Mouse (Mus musculus): ENCODE measurements at regions not wholly inside any gene's neighbourhood (a gene's known extent, or its start where the extent isn't known, plus 50 kb on each side); places are given as distances from the start of the nearest gene placed in this dataset.

- Histone ChIP-seq H3K36me3 (ENCODE audit: control insufficient read depth, insufficient read depth, low read length) (no peaks in the 10 kb centered on the region), H3K4me1 (ENCODE audit: control insufficient read depth, insufficient read depth, insufficient read length, low read length) (no peaks in the 10 kb centered on the region), H3K4me3 (ENCODE audit: low read depth, low read length) (no peak overlapping the region), H3K27ac (ENCODE audit: insufficient read depth, low read depth, low read length) (no peak overlapping the region), H3K27me3 (ENCODE audit: control insufficient read depth, insufficient read depth, low read length) (no peaks in the 10 kb centered on the region)
- 51% methylated on average over 6 of the region's 6 CpGs for WGBS
- TF ChIP-seq CTCF (IDR thresholded peaks at IDR 0.05; ENCODE audit: extremely low read depth, insufficient read length, insufficient replicate concordance, low read depth, low read length) (no peak), POLR2A (IDR thresholded peaks at IDR 0.05; ENCODE audit: low read depth, low read length) (no peak)
Measured at GRCm38 (mm10) chr8:24242211-24242610, 483.4 kb downstream of the Adam3 start.

DNA sequence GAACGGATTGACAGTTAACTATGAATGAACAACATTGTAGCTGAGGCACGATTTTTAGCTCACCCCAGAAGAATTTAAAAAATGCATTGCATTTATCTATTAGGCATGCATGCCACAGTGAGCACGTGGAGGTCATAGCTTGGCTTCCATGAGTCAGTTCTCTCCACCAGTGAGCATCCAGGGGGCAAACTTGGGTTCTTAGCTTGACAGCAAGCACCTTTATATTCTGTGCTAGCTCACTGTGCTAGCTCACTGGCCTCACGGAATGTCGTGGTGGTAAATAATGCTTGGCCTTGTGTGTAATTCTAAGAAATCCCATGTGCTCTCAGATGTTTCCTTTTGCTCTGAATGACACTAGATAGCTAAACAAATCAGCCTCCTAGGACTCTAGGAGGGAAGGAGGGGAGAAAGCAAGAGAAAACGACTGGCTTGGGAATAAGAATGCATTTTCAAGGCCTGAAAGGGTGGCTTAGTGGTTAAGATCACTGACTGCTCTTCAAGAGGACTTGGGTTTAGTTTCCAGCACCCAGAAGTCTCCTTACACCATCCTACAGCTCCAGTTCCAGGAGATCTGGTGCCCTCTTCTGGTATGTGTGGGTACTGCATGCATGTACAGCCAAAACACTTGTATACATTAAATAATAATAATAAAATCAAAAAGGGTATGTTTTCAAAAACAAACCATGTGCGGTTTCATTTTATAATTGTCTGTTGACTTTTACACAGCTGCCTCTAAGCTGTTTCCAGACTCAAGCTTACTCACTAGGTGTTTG lies 485.3 kb downstream of the Adam3 start:
- 73% methylated on average over 7 of the region's 7 CpGs for WGBS
- Histone ChIP-seq H3K4me1 (ENCODE audit: control insufficient read depth, insufficient read depth, insufficient read length, low read length) (no peaks in the 10 kb centered on the region), H3K27ac (ENCODE audit: insufficient read depth, low read depth, low read length) (no peak overlapping the region), H3K4me3 (ENCODE audit: low read depth, low read length) (no peak overlapping the region), H3K27me3 (ENCODE audit: control insufficient read depth, insufficient read depth, low read length) (no peaks in the 10 kb centered on the region), H3K36me3 (ENCODE audit: control insufficient read depth, insufficient read depth, low read length) (no peaks in the 10 kb centered on the region)
- TF ChIP-seq CTCF (IDR thresholded peaks at IDR 0.05; ENCODE audit: extremely low read depth, insufficient read length, insufficient replicate concordance, low read depth, low read length) (no peak), POLR2A (IDR thresholded peaks at IDR 0.05; ENCODE audit: low read depth, low read length) (no peak)

DNA sequence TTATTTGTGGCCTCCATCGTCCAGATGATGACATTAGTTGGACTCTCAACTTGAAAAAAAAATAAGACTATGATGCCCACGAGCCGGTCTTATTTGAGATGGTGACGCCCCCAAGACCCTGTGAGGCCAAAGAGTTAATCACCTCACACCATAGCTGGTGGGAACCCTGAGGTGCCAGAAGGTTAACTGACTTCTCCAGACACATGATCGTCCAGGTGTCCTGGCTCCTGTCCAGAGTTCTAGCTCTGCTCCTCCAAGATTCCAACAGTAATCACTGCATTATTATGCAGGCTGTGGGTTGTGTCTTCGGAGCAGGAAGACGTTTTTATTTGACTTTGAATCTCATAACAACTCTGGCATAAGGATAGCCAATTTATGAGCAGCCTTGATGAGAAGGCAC lies 490.7 kb downstream of the Adam3 start:
- 65% methylated on average over 7 of the region's 7 CpGs for WGBS
- H3K4me1 ChIP-seq (ENCODE audit: control insufficient read depth, insufficient read depth, insufficient read length, low read length): no peaks in the 10 kb centered on the region
- no peak overlapping the region for H3K27ac ChIP-seq (ENCODE audit: insufficient read depth, low read depth, low read length)
- H3K36me3 ChIP-seq (ENCODE audit: control insufficient read depth, insufficient read depth, low read length): no peaks in the 10 kb centered on the region
- TF ChIP-seq CTCF (IDR thresholded peaks at IDR 0.05; ENCODE audit: extremely low read depth, insufficient read length, insufficient replicate concordance, low read depth, low read length): no peak
- TF ChIP-seq POLR2A (IDR thresholded peaks at IDR 0.05; ENCODE audit: low read depth, low read length): no peak
- no peaks in the 10 kb centered on the region for H3K27me3 ChIP-seq (ENCODE audit: control insufficient read depth, insufficient read depth, low read length)
- no peak overlapping the region for H3K4me3 ChIP-seq (ENCODE audit: low read depth, low read length)

DNA sequence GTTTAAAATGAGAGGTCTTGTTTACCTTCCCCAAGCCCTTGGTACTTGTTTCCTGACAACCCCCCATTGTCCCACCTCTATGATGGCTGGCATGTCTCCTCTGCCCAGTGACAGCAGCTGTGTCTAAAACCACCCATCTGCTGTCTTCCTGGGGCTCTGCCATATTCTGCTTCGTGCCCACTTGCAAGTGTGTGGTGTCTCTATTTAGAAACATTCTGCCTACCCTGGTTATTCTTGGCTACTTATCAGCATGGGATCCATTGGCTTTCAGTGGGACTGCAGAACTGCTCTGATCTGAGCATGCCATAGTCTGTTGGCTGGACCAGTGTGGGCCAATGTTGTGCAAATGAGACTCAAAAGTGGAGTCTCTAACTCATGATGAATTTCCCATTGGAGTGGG lies 497.5 kb downstream of the Adam3 start:
- WGBS: 63% methylated on average over 1 of the region's 1 CpGs
- no peak overlapping the region for H3K4me3 ChIP-seq (ENCODE audit: low read depth, low read length)
- no peaks in the 10 kb centered on the region for H3K36me3 ChIP-seq (ENCODE audit: control insufficient read depth, insufficient read depth, low read length)
- no peaks in the 10 kb centered on the region for H3K4me1 ChIP-seq (ENCODE audit: control insufficient read depth, insufficient read depth, insufficient read length, low read length)
- no peak for TF ChIP-seq POLR2A (IDR thresholded peaks at IDR 0.05; ENCODE audit: low read depth, low read length)
- no peak for TF ChIP-seq CTCF (IDR thresholded peaks at IDR 0.05; ENCODE audit: extremely low read depth, insufficient read length, insufficient replicate concordance, low read depth, low read length)
- H3K27me3 ChIP-seq (ENCODE audit: control insufficient read depth, insufficient read depth, low read length): no peaks in the 10 kb centered on the region
- H3K27ac ChIP-seq (ENCODE audit: insufficient read depth, low read depth, low read length): no peak overlapping the region

GRCm38 (mm10) chr8:24227331-24228072 lies 498.1 kb downstream of the Adam3 start:
- 36% methylated on average over 5 of the region's 5 CpGs for WGBS
- H3K27ac ChIP-seq (ENCODE audit: insufficient read depth, low read depth, low read length): no peak overlapping the region
- H3K27me3 ChIP-seq (ENCODE audit: control insufficient read depth, insufficient read depth, low read length): no peaks in the 10 kb centered on the region
- no peaks in the 10 kb centered on the region for H3K4me1 ChIP-seq (ENCODE audit: control insufficient read depth, insufficient read depth, insufficient read length, low read length)
- TF ChIP-seq CTCF (IDR thresholded peaks at IDR 0.05; ENCODE audit: extremely low read depth, insufficient read length, insufficient replicate concordance, low read depth, low read length) (no peak), POLR2A (IDR thresholded peaks at IDR 0.05; ENCODE audit: low read depth, low read length) (no peak)
- no peak overlapping the region for H3K4me3 ChIP-seq (ENCODE audit: low read depth, low read length)
- H3K36me3 ChIP-seq (ENCODE audit: control insufficient read depth, insufficient read depth, low read length): no peaks in the 10 kb centered on the region

GRCm38 (mm10) chr8:24220222-24220621 lies 505.4 kb downstream of the Adam3 start:
- TF ChIP-seq CTCF (IDR thresholded peaks at IDR 0.05; ENCODE audit: extremely low read depth, insufficient read length, insufficient replicate concordance, low read depth, low read length) (no peak), POLR2A (IDR thresholded peaks at IDR 0.05; ENCODE audit: low read depth, low read length) (no peak)
- Histone ChIP-seq H3K4me1 (ENCODE audit: control insufficient read depth, insufficient read depth, insufficient read length, low read length) (no peaks in the 10 kb centered on the region), H3K27ac (ENCODE audit: insufficient read depth, low read depth, low read length) (no peak overlapping the region), H3K36me3 (ENCODE audit: control insufficient read depth, insufficient read depth, low read length) (no peaks in the 10 kb centered on the region), H3K27me3 (ENCODE audit: control insufficient read depth, insufficient read depth, low read length) (no peaks in the 10 kb centered on the region), H3K4me3 (ENCODE audit: low read depth, low read length) (no peak overlapping the region)
- WGBS: 74% methylated on average over 8 of the region's 8 CpGs

DNA sequence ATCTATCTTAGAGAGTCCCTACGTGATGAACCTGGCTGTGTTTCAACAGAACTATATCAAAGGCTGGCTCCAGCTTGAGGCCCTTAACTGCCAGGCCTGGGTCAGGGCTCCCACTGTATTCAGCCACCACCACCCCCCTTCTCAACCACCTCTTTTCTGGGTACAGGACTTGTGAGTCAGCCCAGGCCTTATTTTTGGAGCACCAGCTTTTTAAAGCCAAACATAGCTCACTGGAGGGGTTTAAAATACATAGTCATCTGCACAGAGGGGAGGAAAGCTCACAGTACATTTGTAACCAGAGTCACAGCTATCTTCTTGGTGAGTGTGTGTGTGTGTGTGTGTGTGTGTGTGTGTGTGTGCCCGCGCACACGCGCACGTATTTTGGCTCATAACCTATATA lies 509.0 kb downstream of the Adam3 start:
- WGBS: 68% methylated on average over 6 of the region's 6 CpGs
- no peaks in the 10 kb centered on the region for H3K36me3 ChIP-seq (ENCODE audit: control insufficient read depth, insufficient read depth, low read length)
- no peaks in the 10 kb centered on the region for H3K4me1 ChIP-seq (ENCODE audit: control insufficient read depth, insufficient read depth, insufficient read length, low read length)
- no peaks in the 10 kb centered on the region for H3K27me3 ChIP-seq (ENCODE audit: control insufficient read depth, insufficient read depth, low read length)
- H3K27ac ChIP-seq (ENCODE audit: insufficient read depth, low read depth, low read length): no peak overlapping the region
- H3K4me3 ChIP-seq (ENCODE audit: low read depth, low read length): no peak overlapping the region
- TF ChIP-seq CTCF (IDR thresholded peaks at IDR 0.05; ENCODE audit: extremely low read depth, insufficient read length, insufficient replicate concordance, low read depth, low read length): no peak

All from small intestine, adult 2 months (tissue).